Mouse (Mus musculus): ENCODE data around the gene Bmp15.

The Bmp15 gene

GRCm38 (mm10) chrX:6320621-6321020 lies at the start of gene Bmp15:
TSS of gene Bmp15 (minus strand) at chrX:6320721.
- DNase-seq (ENCODE audit: low spot score) = no peak

GRCm38 (mm10) chrX:6368822-6369221 lies 48.3 kb upstream of the Bmp15 start:
- DNase-seq (ENCODE audit: low spot score) = no peak

GRCm38 (mm10) chrX:6357503-6358114 lies 37.1 kb upstream of the Bmp15 start:
- DNase-seq (ENCODE audit: low spot score) = no peak

- DNase-seq (ENCODE audit: low spot score) = no peak
These were observed 36.4 kb upstream of the Bmp15 start for GRCm38 (mm10) chrX:6356876-6357275.

- DNase-seq (ENCODE audit: low spot score) = no peak
These were observed 24.9 kb upstream of the Bmp15 start for GRCm38 (mm10) chrX:6345273-6345959.

- no peak for DNase-seq (ENCODE audit: low spot score)
These were observed 3.5 kb upstream of the Bmp15 start for GRCm38 (mm10) chrX:6324056-6324455.

GRCm38 (mm10) chrX:6317747-6318146 lies 2.8 kb downstream of the Bmp15 start:
- no peak for DNase-seq (ENCODE audit: low spot score)

All from ovary, postnatal 14 days (tissue).